Mouse (Mus musculus): Measurements from ENCODE around the gene Trf.

GRCm38 (mm10) chr9:103248618-103249017 lies 18.4 kb upstream of the Trf start:
- no peak for TF ChIP-seq CTCF (IDR thresholded peaks at IDR 0.05; ENCODE audit: low read depth)
- TF ChIP-seq EP300 (IDR thresholded peaks at IDR 0.05; ENCODE audit: low read depth): no peak
